Mouse (Mus musculus): ENCODE data around the gene P2rx1. TPM values are rescaled to one million over a fixed set of nuclear protein-coding genes. Genes with fewer than 3 reads are reported as not detected.

The P2rx1 gene
- polyA plus RNA-seq, 1 experiment: 0.12 TPM

GRCm38 (mm10) chr11:72997529-72998326, 1.2 kb upstream of the P2rx1 start:
- TF ChIP-seq GATA1 (IDR thresholded peaks at IDR 0.05; ENCODE audit: low read length): no peak
- TF ChIP-seq TAL1 (IDR thresholded peaks at IDR 0.05; ENCODE audit: low read length): no peak
- Histone ChIP-seq H3K4me3 (replicated peaks) (no peak overlapping the region), H3K27me3 (ENCODE audit: control insufficient read depth) (no peaks in the 10 kb centered on the region), H3K36me3 (ENCODE audit: control insufficient read depth) (no peaks in the 10 kb centered on the region), H3K9me3 (ENCODE audit: control insufficient read depth, low read length) (no peaks in the 10 kb centered on the region), H3K4me1 (ENCODE audit: control insufficient read depth) (peaks cover 11% of the 10 kb centered on the region)

GRCm38 (mm10) chr11:73001029-73001428, 2.1 kb downstream of the P2rx1 start:
- no peaks in the 10 kb centered on the region for H3K27me3 ChIP-seq (ENCODE audit: control insufficient read depth)
- no peak overlapping the region for H3K4me3 ChIP-seq (replicated peaks)
- H3K4me1 ChIP-seq (ENCODE audit: control insufficient read depth): peaks cover 11% of the 10 kb centered on the region
- H3K9me3 ChIP-seq (ENCODE audit: control insufficient read depth, low read length): no peaks in the 10 kb centered on the region
- no peaks in the 10 kb centered on the region for H3K36me3 ChIP-seq (ENCODE audit: control insufficient read depth)
- TF ChIP-seq TAL1 (IDR thresholded peaks at IDR 0.05; ENCODE audit: low read length) (no peak), GATA1 (IDR thresholded peaks at IDR 0.05; ENCODE audit: low read length) (no peak)

GRCm38 (mm10) chr11:73006377-73006776, 7.5 kb downstream of the P2rx1 start:
- Histone ChIP-seq H3K4me3 (replicated peaks) (no peak overlapping the region), H3K4me1 (ENCODE audit: control insufficient read depth) (no peaks in the 10 kb centered on the region; the same call in 1 of the 2 replicates), H3K36me3 (ENCODE audit: control insufficient read depth) (no peaks in the 10 kb centered on the region), H3K27me3 (ENCODE audit: control insufficient read depth) (peaks cover 2% of the 10 kb centered on the region; the same call in 1 of the 2 replicates), H3K9me3 (ENCODE audit: control insufficient read depth, low read length) (no peaks in the 10 kb centered on the region)
- no peak for TF ChIP-seq TAL1 (IDR thresholded peaks at IDR 0.05; ENCODE audit: low read length)
- TF ChIP-seq GATA1 (IDR thresholded peaks at IDR 0.05; ENCODE audit: low read length): no peak

- H3K4me3 ChIP-seq (replicated peaks): no peak overlapping the region
- H3K4me1 ChIP-seq (ENCODE audit: control insufficient read depth): no peaks in the 10 kb centered on the region; the same call in 1 of the 2 replicates
- H3K36me3 ChIP-seq (ENCODE audit: control insufficient read depth): no peaks in the 10 kb centered on the region
- no peaks in the 10 kb centered on the region for H3K9me3 ChIP-seq (ENCODE audit: control insufficient read depth, low read length)
- TF ChIP-seq GATA1 (IDR thresholded peaks at IDR 0.05; ENCODE audit: low read length): no peak
- TF ChIP-seq TAL1 (IDR thresholded peaks at IDR 0.05; ENCODE audit: low read length): no peak
- H3K27me3 ChIP-seq (ENCODE audit: control insufficient read depth): peaks cover 2% of the 10 kb centered on the region; the same call in 1 of the 2 replicates
Measured at GRCm38 (mm10) chr11:73007113-73007512, 8.2 kb downstream of the P2rx1 start.

- H3K4me3 ChIP-seq (replicated peaks): no peak overlapping the region
- no peak for TF ChIP-seq TAL1 (IDR thresholded peaks at IDR 0.05; ENCODE audit: low read length)
- TF ChIP-seq GATA1 (IDR thresholded peaks at IDR 0.05; ENCODE audit: low read length): no peak
- H3K9me3 ChIP-seq (ENCODE audit: control insufficient read depth, low read length): no peaks in the 10 kb centered on the region
- no peaks in the 10 kb centered on the region; the same call in 1 of the 2 replicates for H3K4me1 ChIP-seq (ENCODE audit: control insufficient read depth)
- H3K36me3 ChIP-seq (ENCODE audit: control insufficient read depth): no peaks in the 10 kb centered on the region
- H3K27me3 ChIP-seq (ENCODE audit: control insufficient read depth): peaks cover 2% of the 10 kb centered on the region; the same call in 1 of the 2 replicates
Measured at GRCm38 (mm10) chr11:73007698-73008481, 9.0 kb downstream of the P2rx1 start.

- Histone ChIP-seq H3K9me3 (ENCODE audit: control insufficient read depth, low read length) (no peaks in the 10 kb centered on the region), H3K36me3 (ENCODE audit: control insufficient read depth) (no peaks in the 10 kb centered on the region), H3K27me3 (ENCODE audit: control insufficient read depth) (peaks cover 2% of the 10 kb centered on the region; the same call in 1 of the 2 replicates), H3K4me3 (replicated peaks) (no peak overlapping the region), H3K4me1 (ENCODE audit: control insufficient read depth) (no peaks in the 10 kb centered on the region; the same call in 1 of the 2 replicates)
- no peak for TF ChIP-seq GATA1 (IDR thresholded peaks at IDR 0.05; ENCODE audit: low read length)
- no peak for TF ChIP-seq TAL1 (IDR thresholded peaks at IDR 0.05; ENCODE audit: low read length)
Measured at GRCm38 (mm10) chr11:73008826-73009225, 9.9 kb downstream of the P2rx1 start.

- H3K9me3 ChIP-seq (ENCODE audit: control insufficient read depth, low read length): no peaks in the 10 kb centered on the region
- TF ChIP-seq GATA1 (IDR thresholded peaks at IDR 0.05; ENCODE audit: low read length) (no peak), TAL1 (IDR thresholded peaks at IDR 0.05; ENCODE audit: low read length) (no peak)
- no peak overlapping the region for H3K4me3 ChIP-seq (replicated peaks)
- H3K27me3 ChIP-seq (ENCODE audit: control insufficient read depth): peaks cover 2% of the 10 kb centered on the region; the same call in 1 of the 2 replicates
- no peaks in the 10 kb centered on the region; the same call in 1 of the 2 replicates for H3K4me1 ChIP-seq (ENCODE audit: control insufficient read depth)
- H3K36me3 ChIP-seq (ENCODE audit: control insufficient read depth): no peaks in the 10 kb centered on the region
Measured at GRCm38 (mm10) chr11:73009531-73010274, 10.8 kb downstream of the P2rx1 start.

GRCm38 (mm10) chr11:73013981-73014380, 15.1 kb downstream of the P2rx1 start:
- Histone ChIP-seq H3K9me3 (ENCODE audit: control insufficient read depth, low read length) (no peaks in the 10 kb centered on the region), H3K4me1 (ENCODE audit: control insufficient read depth) (peaks cover 9% of the 10 kb centered on the region), H3K27me3 (ENCODE audit: control insufficient read depth) (peaks cover 27% of the 10 kb centered on the region), H3K36me3 (ENCODE audit: control insufficient read depth) (no peaks in the 10 kb centered on the region), H3K4me3 (replicated peaks) (no peak overlapping the region)
- TF ChIP-seq TAL1 (IDR thresholded peaks at IDR 0.05; ENCODE audit: low read length): no peak
- TF ChIP-seq GATA1 (IDR thresholded peaks at IDR 0.05; ENCODE audit: low read length): no peak

All from erythroblast, embryonic 14.5 days (primary cell).